Mouse (Mus musculus): Measurements from ENCODE around the gene Olfr1015.

The Olfr1015 gene

DNA sequence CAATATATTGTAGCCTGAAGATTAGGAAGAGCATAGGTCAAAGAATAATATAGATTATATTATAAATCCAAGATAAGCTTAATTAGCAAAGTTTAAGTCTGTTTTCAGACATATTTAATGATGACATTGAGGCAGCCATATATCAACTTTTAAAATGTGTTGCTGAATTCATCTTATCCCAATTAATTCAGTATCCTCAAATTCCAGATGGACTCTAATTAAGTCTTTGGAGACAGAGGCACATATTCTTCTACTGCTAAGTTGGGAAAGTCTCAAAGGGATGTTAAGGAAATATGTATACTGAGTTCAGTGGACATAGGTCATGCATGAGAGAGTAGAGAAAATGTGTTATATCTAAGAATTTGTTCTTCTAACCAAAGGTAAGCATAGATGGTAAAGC, at the start of gene Olfr1015:
Gene Olfr1015, plus strand, starts transcription at position 301 of the 400 bp plus-strand sequence.
- DNase-seq = no peak

DNA sequence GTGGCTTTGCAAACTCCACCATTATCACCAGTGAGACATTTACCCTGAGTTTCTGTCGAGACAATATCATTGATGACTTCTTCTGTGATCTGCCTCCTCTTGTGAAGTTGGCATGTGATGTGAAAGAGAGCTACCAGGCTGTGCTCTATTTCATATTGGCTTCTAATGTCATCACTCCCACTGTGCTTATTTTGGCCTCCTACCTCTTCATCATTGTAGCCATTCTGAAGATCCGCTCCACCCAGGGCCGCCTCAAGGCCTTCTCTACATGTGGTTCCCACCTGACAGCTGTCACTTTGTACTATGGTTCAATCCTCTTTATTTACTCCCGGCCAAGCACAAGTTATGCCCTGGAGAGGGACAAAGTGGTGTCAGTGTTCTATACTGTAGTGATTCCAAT, 28.0 kb upstream of the Olfr1015 start:
- no peak for DNase-seq

DNA sequence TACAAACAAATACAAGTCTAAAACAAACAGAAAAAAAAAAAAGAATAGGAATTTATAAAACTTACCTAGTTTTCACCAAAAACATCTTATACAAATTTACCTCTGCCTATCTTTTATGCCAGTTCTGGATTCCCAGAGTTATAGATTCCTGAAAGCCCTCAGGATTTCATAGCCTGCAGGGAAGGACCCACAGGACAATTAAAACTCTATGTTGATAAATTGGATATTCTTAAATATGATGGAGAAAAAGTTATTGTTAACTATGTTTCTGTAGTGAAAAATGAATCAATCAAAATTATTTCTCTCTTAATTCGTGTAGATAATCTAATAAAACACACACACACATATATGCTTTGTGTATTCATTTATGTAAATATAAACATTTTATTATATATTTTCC, 19.2 kb upstream of the Olfr1015 start, which contains the start of gene Olfr1012:
Gene Olfr1012, minus strand, starts transcription at position 101 of the 400 bp plus-strand sequence.
- no peak for DNase-seq

DNA sequence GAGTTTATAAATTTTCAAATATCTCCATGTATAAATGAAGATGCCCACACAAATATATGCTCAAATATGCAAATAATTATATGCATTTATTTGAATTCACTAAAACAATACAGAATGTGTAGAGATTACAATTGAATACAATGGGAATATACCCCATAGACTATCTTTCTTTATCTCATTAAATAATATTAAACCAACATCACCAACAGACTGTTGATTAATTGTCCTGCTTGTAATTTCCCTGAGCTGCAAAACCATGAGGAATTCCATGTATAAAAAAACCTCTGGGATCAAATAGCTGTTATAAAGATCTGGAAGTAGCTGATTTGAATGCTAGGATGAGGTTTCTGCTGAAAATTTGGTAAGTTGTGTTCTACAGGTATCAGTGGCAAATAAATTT, 15.0 kb upstream of the Olfr1015 start, which contains the start of gene Olfr1013:
Gene Olfr1013, plus strand, starts transcription at position 301 of the 400 bp plus-strand sequence.
- DNase-seq = no peak

DNA sequence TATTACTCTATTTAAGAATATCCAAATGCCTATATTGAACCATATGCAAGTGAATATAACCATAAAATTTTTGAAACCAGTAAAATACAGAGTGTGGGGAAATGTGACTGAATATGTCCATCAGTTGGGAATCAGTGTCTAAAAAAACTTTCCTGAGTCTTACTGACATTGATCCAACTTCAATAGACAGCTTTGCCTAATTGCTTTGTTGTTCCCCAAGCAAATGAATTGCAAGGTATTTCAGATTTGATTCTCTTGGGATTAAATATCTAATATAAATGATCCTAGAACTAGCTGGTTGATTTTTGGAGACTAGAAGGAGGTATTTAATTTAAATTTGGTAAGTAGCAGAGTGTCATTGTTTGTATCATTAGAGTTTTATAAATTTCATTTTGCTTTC, 9.4 kb upstream of the Olfr1015 start, which contains the start of gene Olfr1014:
Gene Olfr1014, plus strand, starts transcription at position 301 of the 400 bp plus-strand sequence.
- DNase-seq = no peak

DNA sequence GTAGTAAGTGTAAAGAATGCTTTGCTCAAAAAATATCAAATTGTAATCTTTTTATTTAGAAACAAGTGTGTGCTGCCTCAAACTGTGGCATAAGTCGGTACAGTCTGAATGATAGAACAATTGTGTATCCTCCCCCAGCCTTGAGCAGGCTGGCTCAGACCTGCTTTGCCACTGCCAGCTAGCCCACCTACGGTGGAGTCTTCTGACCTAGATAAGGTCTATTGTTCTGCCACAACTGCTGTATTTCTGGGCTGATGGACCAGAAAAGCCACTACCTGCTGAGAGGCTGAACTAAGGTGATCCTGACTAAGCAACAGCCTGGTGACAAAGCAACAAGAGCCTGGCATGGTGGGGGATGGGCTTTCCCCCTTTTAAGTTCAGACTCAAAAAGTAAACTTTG, 10.5 kb downstream of the Olfr1015 start:
- DNase-seq = no peak

DNA sequence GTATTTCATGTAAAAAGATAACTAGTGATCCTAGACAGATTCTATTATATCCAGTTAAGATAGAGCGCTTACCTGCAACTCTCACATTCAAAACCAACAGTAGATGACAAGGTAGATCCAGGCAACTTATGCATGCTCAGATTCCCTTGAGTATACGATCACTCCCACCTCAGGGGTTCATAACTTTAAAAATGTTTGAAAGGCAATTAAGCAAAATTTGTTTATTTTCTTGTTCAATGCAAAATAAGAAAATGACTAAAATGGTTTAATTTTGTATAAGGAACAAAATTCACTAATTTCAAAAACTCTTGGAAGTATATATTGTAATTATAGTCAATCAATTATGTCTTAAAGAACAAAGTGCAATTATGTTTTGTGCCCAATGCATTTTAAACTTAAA, 20.6 kb downstream of the Olfr1015 start, which contains the start of gene Olfr1016:
Gene Olfr1016, minus strand, starts transcription at position 101 of the 400 bp plus-strand sequence.
- no peak for DNase-seq

DNA sequence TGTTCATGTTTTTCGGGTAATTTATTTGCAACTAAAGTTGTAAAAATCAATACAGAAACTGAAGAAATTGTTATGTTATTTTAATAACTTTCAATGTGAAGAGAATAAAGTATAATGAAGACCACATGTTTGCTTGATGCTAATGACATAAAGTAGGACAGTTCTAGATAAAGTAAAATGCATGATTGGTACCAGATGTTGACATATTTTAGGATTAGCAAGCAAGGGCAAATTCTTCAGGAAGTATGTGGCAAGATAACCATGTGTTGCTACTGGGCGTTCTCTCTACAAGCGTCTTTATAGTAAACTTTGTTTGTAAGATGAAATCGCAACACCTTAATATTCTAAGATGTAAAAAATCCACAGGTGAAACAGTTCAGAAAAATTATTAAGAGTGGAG, 22.7 kb downstream of the Olfr1015 start:
- no peak for DNase-seq

DNA sequence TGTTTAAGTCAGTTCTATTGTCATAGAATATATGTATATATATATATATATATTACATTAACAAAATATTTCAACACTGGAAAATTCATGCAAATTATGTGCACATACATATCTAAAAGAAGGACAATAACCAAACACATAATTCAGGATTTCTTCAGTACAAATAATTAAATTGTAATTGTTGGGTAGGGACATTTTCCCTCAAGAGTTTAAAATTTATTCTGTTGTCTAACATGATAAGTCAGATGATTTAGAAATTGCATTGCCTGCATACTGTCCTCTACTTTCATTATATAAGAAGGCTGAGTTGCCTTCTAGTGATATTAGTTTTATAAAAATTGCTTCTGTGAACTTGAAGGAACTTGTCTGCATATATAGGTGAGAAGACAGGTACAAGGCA, 36.4 kb downstream of the Olfr1015 start, which contains the start of gene Olfr1018:
Gene Olfr1018, plus strand, starts transcription at position 301 of the 400 bp plus-strand sequence.
- no peak for DNase-seq
